Mouse (Mus musculus): Measurements from ENCODE around the gene Dnah11.

- TF ChIP-seq CTCF (IDR thresholded peaks at IDR 0.05; ENCODE audit: extremely low read depth, insufficient read depth, low read length) = no peak
- TF ChIP-seq POLR2A (IDR thresholded peaks at IDR 0.05; ENCODE audit: extremely low read depth, insufficient read depth, low read length) = no peak
These were observed 269.1 kb downstream of the Dnah11 start for GRCm38 (mm10) chr12:117929768-117930167.

Measured in cortical plate, adult 2 months (tissue).